Mouse (Mus musculus) cerebellum, adult 18-20 months (tissue): Measurements from ENCODE around the gene Ndc80.
"Not testable (repeated sequence)": the region's sequence is repeated elsewhere in the genome, so short reads cannot be mapped to it uniquely, and the experiment has no call there.

Experiments used
- DNase-seq, 2 experiments: peaks; one replicate each; pipeline ENCODE4 v3.0.0; 2021

Ndc80 gene

GRCm38 (mm10) chr17:71526711-71527564, at the start of gene Ndc80:
Ndc80 (minus strand) TSS chr17:71526857.
- peak; percentile 94 to 97 for DNase-seq

DNA sequence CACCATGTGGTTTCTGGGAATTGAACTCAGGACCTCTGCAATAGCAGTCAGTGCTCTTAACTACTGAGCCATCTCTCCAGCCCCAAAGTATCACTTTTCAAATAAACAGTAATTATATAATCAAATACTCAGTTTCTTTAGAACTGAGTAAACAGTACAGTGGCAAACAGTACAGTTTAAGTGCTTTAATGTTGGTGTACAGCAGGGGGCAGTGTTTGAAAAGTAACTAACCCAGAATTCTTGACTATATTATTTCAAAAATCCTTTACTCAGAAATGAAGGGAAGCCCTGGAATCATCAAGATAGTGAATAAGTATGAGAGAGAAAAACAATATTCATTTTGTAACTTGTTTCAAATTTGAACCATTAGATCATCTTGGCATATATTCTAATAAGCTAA, 35.0 kb upstream of the Ndc80 start:
- peak; percentile 39 to 50 for DNase-seq

GRCm38 (mm10) chr17:71552901-71553300, 26.2 kb upstream of the Ndc80 start:
- DNase-seq, result peak; percentile 8 to 12

DNA sequence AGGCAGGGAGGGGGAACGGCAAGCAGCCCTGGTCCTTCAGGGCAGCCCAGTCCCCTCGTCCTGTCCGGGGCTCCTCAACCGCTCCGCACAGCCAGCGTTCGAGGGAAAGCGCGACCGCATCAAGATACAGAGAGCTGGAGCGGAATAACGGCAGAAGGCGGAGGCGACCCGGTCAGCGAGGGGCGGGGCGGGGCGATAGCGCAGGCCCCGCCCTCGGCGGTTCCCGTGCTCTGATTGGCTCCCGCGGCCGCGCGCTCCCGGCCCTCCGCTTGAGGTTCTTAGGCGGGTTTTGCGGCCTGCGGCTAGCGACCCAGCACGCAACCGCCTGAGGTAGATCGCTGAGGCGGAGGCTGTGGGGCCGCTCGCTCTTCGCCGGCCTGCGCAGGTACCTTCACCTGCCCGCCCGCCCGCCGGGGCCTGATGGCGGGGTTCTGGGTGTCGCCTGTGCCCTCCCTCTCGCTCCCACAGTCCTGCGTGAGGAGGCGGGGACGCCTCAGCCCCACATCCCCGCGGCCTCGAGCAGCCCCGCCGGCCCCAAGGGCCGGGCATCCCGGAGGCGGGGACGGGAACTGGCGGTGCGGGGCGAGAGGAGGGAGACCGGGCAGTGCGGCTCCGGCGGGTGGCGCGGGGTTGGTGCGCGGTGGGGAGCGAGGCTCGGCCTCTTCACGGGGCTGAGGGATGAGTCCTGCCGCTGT, 25.2 kb upstream of the Ndc80 start, which contains the start of gene Spdya:
Gene Spdya, plus strand, starts transcription at position 305 of the 695 bp plus-strand sequence.
- peak; percentile 88 to 93 for DNase-seq

DNA sequence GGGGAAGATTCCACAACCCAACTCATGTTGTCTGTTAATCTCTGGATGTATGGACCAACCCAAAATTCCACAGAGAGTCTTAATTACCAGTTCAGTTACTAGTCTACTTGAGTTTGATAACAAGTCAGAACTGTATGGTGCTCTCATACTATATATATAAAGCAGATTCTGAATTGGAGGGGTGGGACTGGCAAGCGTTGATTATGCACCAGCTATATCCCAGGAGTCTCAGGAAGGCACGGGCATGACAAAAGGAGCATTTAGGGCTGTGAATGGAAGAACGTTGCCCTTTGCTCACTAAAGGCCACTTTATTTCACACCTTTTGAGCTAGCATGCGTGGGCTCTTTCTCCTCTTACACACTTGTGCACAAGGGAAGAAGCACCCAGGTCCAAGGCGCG, 24.7 kb upstream of the Ndc80 start:
- no peak for DNase-seq

GRCm38 (mm10) chr17:71548586-71548985, 21.9 kb upstream of the Ndc80 start:
- DNase-seq, result peak in 1 of 2 experiments; percentile 24

GRCm38 (mm10) chr17:71537164-71537563, 10.5 kb upstream of the Ndc80 start:
- no peak for DNase-seq

DNA sequence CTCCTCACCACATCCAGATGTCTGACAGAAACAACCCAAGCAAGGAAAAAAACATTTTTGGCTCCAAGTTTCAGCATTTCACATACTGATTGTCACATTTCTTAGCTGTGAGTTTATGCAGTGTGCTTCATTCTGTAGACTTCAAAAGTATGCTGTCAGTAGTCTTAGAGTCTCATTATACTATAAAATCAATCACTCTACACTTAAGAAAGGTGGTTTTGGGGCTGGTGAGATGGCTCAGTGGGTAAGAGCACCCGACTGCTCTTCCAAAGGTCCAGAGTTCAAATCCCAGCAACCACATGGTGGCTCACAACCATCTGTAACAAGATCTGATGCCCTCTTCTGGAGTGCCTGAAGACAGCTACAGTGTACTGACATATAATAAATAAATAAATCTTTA, 8.9 kb upstream of the Ndc80 start:
- not testable (repeated sequence) for DNase-seq

DNA sequence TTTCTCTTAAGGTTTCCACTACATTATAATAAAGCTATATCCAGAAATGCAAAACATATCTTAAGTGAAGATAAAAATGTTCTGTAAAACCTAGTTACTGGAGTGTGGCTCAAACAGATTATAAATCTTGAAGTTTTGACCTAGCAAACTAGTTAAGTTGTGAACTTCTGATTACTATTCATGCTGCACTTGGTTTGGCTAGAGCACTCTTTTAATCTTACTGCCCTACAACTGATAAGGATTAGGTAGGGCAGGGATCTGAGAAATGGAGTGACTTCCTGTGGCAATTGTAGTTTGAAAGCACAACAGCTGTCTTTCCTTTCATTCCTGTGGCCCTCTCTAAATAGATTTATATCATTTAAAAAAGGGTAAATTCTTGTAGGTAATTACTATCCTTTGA, 1.4 kb upstream of the Ndc80 start:
- DNase-seq, result no peak

DNA sequence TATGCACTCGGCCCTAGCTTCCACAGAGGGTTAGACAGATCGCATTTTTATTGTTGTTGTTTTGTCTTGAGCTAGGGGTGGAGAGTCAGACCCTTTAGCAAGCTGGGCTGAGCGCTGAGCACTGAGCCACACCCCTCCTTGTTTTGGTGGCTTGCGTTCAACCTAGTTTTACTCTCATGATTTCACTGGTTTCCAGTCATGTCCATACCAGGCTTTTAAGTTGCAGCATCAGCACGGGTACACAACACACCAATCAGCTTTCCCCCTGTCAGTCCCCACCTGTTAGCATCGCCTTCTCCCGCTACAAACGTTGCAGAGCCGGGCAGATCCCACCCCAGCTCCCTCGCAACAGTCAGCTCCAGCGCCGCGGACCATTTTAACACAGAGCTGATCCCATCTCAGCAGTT, 352 bp downstream of the Ndc80 start:
- DNase-seq, result no peak

DNA sequence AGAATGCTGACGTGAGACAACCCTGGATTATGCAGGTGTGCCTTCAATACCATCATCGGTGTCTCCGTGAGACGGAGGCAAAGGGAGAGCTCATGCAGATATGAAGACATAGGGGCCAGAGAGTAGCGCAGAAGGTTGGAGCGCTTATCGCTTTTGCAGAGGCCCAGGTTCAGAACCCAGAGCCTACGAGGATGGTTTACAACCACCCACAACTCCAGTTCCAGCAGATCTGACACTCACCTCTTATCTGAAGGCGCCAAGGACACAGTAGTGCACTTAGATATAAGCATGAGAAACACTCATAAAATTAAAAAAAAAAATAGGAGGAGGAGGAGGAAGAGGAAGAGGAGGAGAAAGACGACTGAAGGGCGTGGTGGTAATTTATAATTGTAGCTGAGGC, 16.4 kb downstream of the Ndc80 start:
- DNase-seq, result no peak

DNA sequence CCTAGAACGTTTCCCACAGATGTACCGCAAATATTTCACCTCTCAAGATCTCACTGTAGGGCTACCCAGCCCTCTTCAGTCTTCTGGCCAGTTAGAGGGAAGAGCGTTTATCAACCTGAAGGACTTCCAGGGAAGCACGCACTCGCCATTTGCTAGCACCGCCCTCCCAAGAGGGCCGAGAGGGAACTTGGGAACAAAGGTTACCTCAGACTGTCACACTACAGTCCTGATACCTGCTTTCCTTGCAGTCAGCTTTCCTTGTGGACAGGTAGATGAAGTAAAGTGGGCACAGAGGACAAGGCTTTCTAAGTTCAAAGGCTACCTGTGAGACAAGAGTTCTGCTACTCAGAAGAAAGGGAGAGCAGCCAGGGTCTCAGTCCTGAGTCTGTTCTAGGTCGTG, 19.8 kb downstream of the Ndc80 start:
- no peak for DNase-seq

- no peak for DNase-seq
Observed at GRCm38 (mm10) chr17:71495784-71496183, 30.9 kb downstream of the Ndc80 start.

DNA sequence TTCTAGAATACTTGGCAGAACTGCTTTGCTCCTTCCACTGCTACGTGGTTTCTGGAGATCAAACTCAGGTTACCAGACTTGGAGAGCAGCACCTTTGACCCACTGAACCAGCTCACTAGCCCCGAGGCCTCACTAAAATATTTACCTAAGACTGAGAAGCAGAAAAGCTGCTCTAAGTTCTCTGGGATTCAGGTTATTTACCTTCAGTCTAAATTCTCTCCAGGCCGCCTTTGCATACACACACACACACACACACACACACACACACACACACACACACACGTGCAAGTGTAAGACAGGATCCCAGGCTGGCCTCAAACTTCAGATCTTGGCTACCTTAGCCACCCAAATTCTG, 35.3 kb downstream of the Ndc80 start:
- no peak for DNase-seq

- DNase-seq, result no peak
Observed at GRCm38 (mm10) chr17:71490666-71491331, 35.9 kb downstream of the Ndc80 start.

DNA sequence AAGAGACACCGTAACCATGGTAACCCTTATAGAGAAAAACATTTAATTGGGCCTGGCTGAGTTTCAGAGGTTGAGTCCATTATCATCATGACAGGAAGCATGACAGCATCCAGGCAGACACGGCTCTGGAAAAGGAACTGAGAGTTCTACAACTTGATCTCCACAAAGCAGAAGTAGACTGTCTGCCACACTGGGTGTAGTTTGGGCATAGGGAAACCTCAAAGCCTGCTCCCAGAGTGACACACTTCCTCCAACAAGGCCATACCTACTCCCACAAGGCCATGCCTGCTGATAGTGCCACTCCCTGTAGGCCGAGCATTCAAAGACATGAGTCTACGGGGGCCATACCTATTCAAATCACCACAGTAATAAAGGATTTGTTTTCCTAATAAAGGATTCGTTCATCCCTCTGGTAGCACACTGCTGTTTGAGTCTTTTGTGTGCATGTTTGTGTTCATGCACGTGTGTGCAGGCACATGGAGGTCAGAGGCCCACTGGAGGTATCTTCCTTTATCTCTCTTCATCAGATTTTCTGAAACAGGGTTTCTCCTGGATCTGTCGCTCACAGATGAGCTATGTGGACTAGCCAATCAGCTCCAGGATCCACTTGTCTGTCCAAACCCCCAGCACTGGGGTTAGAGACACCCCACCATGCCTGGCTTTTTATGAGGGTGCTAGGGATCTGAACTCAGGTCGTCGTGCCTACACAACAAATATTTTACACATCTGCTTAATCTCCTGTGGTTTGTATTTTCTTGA, 36.8 kb downstream of the Ndc80 start:
- no peak for DNase-seq

- DNase-seq, result no peak
Observed at GRCm38 (mm10) chr17:71486231-71486851, 40.3 kb downstream of the Ndc80 start.

DNA sequence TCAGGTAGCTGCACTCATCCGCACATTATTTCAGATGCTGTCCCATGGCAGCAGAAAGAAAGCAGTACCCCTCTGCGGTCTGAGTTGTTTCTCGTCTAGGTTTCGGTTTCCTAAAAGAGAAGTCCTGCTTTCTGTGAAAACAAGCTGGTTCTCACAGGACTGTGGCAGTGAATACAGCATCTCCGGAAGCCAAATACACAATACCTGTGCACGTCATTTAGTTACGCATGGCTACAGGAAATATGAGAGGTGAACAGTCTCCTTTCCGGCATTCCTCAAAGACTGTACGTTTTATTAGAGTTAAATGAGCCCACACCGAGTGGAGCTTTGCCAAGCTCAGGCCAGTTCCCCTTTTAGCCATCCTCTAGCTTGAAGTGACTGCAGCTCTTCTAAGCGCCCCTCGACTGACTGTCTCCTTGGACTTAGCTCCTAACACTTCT, 40.8 kb downstream of the Ndc80 start:
- DNase-seq, result no peak

DNA sequence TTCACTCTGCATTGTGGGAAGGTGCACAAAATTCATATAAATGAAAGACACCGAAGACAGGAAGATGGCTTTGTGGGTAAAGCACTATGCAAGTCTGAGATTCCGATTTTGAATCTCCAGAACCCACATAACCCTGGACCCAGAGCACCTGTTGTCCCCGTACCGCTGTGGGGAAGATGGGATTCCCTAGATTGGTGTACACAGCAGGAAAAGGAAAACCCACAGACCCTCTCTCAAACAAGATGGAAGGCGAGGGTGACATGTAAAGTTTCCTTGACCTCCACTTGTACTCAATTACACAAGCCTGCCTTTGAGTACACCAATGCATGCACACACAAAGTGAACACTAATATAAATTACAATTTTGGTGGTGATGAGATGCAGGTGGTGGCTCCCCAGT, 41.9 kb downstream of the Ndc80 start:
- no peak for DNase-seq

DNA sequence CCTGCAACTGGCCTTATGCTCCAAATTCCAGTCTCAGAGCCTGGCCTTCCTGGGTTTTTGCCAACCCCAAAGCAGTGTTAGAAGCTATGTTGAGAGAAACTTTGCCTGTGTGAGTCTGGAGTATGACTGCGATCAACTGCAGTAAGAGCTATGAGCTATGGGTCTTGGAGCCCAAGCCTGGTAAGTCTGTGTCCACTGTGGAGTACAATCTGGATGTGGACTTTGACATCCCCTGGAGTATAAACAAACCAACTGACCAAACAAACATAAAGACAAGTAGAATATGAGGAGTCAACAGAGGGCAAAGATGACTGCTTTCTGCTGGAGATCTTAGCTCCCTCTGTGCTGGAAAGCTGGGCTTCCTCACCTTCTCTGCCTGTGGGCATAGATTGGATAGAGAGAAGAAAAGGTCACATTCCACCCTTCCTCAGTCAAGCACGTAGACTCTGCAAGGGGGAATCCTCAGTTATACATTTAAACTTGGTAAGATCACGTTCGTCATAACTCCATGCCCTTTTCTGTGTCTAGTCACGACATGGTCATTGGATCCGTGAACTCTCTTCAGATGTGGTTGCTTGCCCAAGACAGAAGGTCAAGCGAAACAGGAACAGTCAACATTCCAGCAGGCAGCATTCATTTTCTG, 43.1 kb downstream of the Ndc80 start:
- no peak for DNase-seq

- DNase-seq, result no peak
Observed at GRCm38 (mm10) chr17:71479381-71479901, 47.2 kb downstream of the Ndc80 start.

GRCm38 (mm10) chr17:71477481-71477880, 49.2 kb downstream of the Ndc80 start:
- no peak for DNase-seq
